Mouse (Mus musculus) layer of hippocampus, adult 2 months (tissue): ENCODE results near the gene Vps13d. TPM values are rescaled to one million over a fixed set of nuclear protein-coding genes. Genes with fewer than 3 reads are reported as not detected.

Source experiments
- DNase-seq, 2 experiments: peaks; one replicate each; pipeline ENCODE4 v3.0.0; 2022; ENCODE audit warnings: low spot score in 2 of 2
- H3K27ac ChIP-seq: fragments of 200-600 bp; 2 replicates; pipeline ENCODE4 v1.8.1; 2022
- H3K4me3 ChIP-seq: fragments of 200-600 bp; 2 replicates; pipeline ENCODE4 v1.8.1; 2022; ENCODE audit warnings: mild to moderate bottlenecking
- CTCF ChIP-seq: fragments of 200-600 bp; conservative IDR thresholded peaks from 2 replicates; pipeline ENCODE4 v1.8.1; 2022; ENCODE audit warnings: antibody characterized with exemption, mild to moderate bottlenecking, moderate library complexity
- total RNA-seq, 2 experiments: library from RNA; stranded (reverse); gene quantifications; 2 replicates each; pipeline ENCODE4 v1.2.3; 2021

Gene Vps13d
- total RNA-seq, 2 experiments from 2014 or later = 69.1 to 75.6 TPM

- Histone ChIP-seq H3K4me3 (no peak overlapping the region), H3K27ac (no peak overlapping the region)
- DNase-seq = no peak
- TF ChIP-seq CTCF = no peak
Measured at GRCm38 (mm10) chr4:144992413-144992812, 202.4 kb downstream of the Vps13d start.

GRCm38 (mm10) chr4:144988443-144989206 is 206.2 kb downstream of the Vps13d start:
- Histone ChIP-seq H3K4me3 (no peak overlapping the region), H3K27ac (no peak overlapping the region)
- TF ChIP-seq CTCF = no peak
- no peak for DNase-seq

- Histone ChIP-seq H3K27ac (no peak overlapping the region), H3K4me3 (no peak overlapping the region)
- no peak for TF ChIP-seq CTCF
- DNase-seq = no peak
Measured at GRCm38 (mm10) chr4:144986016-144986805, 208.6 kb downstream of the Vps13d start.

- H3K4me3 ChIP-seq = no peak overlapping the region
- TF ChIP-seq CTCF = no peak
- no peak overlapping the region for H3K27ac ChIP-seq
- DNase-seq = no peak
Measured at GRCm38 (mm10) chr4:144983821-144984371, 210.9 kb downstream of the Vps13d start.

- DNase-seq = no peak
- no peak overlapping the region for H3K4me3 ChIP-seq
- no peak overlapping the region for H3K27ac ChIP-seq
- TF ChIP-seq CTCF = no peak
Measured at GRCm38 (mm10) chr4:144983228-144983744, 211.5 kb downstream of the Vps13d start.

- no peak for TF ChIP-seq CTCF
- peak overlapping the region; percentile 6; the same call in 1 of the 2 replicates for H3K27ac ChIP-seq
- no peak overlapping the region for H3K4me3 ChIP-seq
- DNase-seq = no peak
Measured at GRCm38 (mm10) chr4:144980811-144981551, 213.8 kb downstream of the Vps13d start.

GRCm38 (mm10) chr4:144980110-144980509 is 214.7 kb downstream of the Vps13d start:
- TF ChIP-seq CTCF = no peak
- no peak overlapping the region for H3K27ac ChIP-seq
- no peak for DNase-seq

GRCm38 (mm10) chr4:144978039-144978438 is 216.8 kb downstream of the Vps13d start:
- no peak for DNase-seq
- TF ChIP-seq CTCF = no peak
- Histone ChIP-seq H3K4me3 (no peak overlapping the region), H3K27ac (no peak overlapping the region)

More at GRCm38 (mm10) chr4:144980110-144980509, 214.7 kb downstream of the Vps13d start:
- H3K4me3 ChIP-seq = no peak overlapping the region

GRCm38 (mm10) chr4:144977057-144977456 is 217.7 kb downstream of the Vps13d start:
- Histone ChIP-seq H3K4me3 (no peak overlapping the region), H3K27ac (no peak overlapping the region)
- no peak for TF ChIP-seq CTCF
- no peak for DNase-seq

- TF ChIP-seq CTCF = no peak
- no peak overlapping the region for H3K4me3 ChIP-seq
- no peak overlapping the region for H3K27ac ChIP-seq
- no peak for DNase-seq
Measured at GRCm38 (mm10) chr4:144975505-144975904, 219.3 kb downstream of the Vps13d start.

GRCm38 (mm10) chr4:144974458-144974857 is 220.3 kb downstream of the Vps13d start:
- no peak for TF ChIP-seq CTCF
- no peak overlapping the region for H3K4me3 ChIP-seq
- no peak for DNase-seq
- no peak overlapping the region for H3K27ac ChIP-seq

GRCm38 (mm10) chr4:144972948-144973720 is 221.7 kb downstream of the Vps13d start:
- Histone ChIP-seq H3K27ac (peak overlapping the region; percentile 43), H3K4me3 (no peak overlapping the region)
- no peak for TF ChIP-seq CTCF
- DNase-seq = peak; percentile 29 to 43
